Mouse (Mus musculus): Measurements from ENCODE around the gene Catsperz.
"Not testable (repeated sequence)": the region's sequence is repeated elsewhere in the genome, so short reads cannot be mapped to it uniquely, and the experiment has no call there.

Catsperz gene

DNA sequence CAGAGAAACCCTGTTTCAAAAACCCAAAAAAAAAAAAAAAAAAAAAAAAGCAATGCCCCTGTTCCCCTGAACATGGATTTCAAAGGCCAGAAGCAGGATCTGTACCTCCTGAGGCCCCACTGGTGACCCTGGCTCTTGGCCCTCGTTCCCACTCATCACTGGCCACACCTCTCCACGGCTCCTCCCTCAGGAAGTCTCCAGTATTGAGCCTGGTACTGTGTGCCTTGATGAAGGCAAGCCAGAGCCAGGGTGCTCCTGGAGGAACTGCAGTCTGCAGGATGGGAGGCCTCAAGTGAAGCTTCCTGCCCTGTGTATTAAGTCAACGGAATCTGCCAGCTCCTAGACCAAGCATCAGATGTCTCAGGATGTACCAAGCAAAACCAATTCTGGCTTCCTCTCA lies 19.0 kb downstream of the Catsperz start:
- DNase-seq = no peak

DNA sequence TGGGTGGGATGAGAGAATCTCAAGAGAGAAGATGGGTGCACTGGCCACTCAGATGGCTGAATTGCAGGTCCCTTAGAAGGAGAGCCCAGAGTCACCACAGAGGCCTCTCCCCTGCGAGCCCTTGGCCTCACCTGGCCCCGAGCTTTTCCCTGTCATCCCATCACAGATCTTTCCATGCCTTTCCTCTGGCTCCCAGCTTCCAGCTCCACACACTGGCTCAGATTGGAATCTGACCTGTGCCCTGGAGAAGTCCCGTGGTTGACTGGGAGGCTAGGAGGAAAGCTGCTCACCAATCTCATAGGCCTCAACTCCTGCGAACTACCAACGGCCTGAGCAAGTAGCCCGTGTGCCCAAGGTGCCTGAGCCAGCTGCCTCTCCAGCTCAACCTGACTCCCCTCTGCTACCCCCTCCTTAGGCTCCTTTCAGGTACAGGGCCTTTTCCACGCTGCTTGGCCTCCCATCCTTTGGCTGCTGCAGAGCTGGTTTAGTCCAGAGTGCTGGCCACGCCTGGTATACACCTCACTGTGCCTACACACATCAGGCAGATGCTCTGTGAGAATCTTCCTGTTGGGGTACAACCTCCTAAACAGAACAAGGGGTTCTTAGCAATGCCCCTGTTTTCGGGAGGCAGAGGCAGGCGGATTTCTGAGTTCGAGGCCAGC lies 19.6 kb downstream of the Catsperz start:
- DNase-seq = no peak

DNA sequence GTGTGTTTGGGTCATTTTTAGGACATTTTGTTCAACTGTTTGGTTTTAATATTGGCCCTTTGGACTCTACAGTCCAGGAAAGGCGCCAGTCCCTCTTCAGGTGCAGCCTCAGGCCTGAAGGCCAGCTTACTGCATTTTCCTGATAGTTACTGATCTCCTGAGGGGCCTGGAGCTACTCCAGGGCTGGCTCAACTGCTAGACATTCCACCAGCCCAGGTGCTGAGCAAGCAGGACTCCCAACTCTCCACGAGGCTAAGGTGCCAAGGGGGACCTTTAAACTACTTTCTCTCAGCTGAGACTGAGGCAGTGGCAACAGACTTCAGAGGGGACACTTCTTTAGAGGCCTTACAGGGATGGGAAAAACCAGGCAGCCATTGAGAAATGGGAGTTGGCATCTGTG lies 20.3 kb downstream of the Catsperz start:
- DNase-seq = peak in 1 of 2 experiments; percentile 53

DNA sequence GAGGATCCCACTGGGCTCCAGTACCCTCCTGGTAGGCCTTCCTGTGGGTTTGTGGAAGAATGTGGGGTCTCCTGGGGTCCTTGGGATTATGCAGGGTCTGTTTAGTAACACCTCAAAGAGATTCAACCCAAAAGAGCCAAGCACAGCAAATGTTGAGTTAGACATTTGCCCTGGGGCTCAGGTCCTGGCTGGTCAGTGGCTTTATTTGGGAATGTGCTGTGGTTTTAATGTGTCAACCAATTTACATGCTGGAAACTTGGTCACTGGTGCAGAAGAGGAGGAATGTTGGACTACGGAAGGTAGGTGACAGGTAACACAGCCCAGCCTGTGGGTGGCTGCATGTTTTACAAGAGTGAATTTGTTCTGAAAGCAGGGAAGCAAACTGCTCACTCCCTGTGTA lies 22.1 kb downstream of the Catsperz start:
- no peak for DNase-seq

DNA sequence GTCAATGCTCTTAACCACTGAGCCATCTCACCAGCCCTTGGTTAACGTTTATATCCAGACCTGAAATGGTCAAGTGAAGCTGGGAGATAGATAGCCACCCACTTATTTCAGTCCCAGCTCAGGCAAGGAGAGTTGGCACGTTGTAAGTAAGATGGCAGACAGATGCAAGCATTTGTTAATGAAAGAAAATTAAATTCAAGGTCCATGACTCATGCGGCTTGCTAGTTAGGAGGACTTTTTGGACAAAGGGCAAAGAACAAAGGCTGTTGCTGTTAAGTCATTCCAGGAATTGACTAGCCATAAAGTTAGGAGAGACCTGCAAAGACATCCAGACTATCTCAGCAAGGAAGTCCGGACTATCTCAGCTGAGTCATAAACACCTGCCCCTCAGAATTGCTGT lies 25.5 kb downstream of the Catsperz start:
- DNase-seq = no peak

DNA sequence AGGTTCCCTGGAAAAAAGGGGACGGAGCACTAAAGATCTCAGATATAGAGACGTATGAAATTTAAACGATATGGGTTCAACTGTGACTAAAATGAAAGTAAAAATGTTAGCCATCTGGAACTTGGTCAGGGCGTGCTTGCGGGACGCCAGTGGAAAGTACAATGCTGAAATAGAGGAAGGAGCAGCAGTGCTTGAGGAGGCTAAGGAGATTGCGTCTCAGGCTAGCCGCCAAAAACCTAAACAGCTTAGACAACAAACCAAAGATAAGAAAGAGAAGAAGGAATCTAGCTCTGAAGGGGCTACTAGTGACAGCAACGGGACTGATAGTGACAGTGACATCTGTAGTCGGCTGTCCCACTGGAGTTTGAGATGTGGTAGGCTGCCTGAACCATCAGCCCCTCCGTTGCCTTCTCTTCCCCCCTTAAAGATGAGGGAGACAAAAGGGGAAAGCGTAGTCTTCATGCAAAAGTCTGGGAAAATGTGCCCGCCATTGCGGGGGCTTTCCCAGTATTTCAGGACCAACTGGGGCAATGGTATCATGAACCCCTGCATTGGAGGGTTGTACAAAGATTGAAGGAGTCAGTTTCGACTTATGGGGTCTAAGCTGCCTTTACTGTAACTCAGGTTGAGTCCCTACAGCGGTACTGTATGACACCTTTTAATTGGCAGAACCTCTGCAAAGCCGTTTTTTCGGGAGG lies 29.4 kb downstream of the Catsperz start:
- not testable (repeated sequence) for DNase-seq

DNA sequence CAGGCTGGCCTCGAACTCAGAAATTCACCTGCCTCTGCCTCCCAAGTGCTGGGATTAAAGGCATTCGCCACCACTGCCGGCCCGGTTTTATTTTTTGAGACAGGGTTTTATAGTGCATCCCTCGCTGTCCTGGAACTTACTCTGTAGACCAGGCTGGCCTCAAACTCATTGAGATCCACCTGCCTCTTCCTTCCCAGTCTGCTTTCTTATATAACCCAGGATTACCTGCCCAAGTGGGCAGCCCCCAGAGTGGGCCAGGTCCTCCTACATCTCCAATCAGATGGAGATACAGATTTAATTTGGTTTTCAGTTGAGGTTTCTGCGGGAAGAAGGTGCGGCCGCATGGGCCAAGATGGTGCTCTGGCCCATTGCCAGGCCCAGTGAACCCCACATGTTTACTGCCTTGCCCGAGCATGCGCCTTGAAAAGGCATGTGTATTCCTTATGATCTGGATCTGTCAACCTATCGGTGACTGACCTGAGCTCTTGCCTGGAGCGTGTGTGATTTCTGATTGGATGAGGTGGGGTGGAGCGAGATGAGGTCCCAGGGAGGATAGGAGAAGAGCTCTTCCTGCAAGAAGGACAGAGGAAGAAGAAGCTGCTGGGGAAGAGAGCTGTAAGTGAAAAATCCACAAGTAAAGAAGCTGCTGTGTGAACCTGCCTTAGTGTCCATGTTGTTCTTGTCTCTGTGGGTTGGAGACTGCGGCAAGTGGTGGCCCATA lies 31.3 kb downstream of the Catsperz start:
- DNase-seq = no peak

DNA sequence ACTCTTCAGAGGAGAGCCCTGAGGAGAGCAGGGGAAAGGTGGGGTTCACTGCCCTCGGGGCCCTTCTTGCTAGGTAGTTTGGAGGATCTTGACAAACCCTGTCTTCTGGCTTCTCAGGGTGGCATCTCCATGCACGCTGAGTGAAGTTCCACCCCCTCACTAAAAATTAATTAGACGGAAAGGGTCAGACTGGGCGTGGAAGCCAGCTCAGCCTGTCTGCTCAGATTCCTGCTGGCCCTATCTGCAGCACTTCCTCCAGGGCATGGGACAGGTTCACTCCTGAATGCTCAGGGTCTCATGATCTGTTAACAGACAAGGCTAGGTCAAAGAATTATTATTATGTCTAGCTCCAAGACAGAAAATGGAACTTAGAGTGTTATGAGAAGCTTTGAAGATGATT lies 32.7 kb downstream of the Catsperz start:
- peak in 1 of 2 experiments; percentile 30 for DNase-seq

DNA sequence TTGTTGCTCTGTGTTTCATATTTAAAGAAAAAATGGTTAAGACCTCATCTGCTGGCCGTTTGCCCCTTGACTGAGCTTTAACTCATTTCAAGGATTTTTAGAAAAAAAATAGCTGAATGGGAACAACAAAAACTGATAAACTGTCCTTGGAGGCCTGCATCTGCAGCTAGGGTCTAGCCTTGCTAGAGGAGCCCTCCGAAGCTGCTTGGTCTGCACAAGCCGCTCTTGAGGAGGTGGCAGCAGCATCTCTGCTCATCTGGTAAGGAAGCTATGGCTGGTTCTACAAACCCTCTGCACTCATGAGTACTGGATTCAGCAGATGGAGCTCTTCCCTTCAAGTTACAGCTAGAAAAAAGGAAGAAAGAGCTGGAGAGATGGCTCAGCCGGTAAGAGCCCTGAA lies 47.2 kb downstream of the Catsperz start:
- no peak for DNase-seq

DNA sequence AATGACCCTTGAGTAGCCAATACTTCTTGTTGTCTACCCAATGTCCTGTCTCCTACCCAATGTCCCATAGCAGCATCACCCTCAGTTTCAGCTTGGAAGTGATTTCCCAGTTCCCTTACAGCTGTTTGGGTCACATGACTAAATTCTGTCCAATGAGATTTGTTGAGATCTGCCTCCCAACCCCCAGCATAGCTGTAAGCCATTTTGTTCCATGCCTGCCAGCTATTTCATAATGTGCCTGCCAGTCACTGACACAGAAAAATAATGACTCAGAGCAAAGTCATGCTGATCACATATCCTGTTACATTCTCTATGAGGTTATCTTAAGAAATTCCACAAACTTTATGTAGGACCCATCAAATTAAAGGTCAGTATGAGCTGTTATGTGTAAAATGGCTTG lies 48.4 kb downstream of the Catsperz start:
- no peak for DNase-seq

DNA sequence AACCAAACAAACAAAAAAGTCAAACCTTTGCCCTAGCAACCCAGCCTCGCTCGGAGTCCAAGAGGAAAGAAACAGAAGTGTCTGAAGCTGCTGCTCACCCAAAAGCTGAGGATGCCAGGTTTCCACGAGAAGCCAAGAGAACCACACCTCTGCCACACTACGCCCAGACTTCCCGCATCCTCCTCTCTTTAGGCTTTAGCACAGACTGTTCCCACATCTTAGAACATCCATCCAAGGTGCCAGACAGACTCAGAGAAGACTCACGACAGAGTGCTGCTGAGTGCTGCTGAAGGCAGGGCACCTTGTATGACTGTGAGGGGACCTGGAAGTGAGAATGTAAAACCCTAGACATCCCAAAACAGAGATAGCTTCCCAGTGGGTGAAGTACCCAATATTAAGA lies 49.3 kb downstream of the Catsperz start:
- no peak for DNase-seq

DNA sequence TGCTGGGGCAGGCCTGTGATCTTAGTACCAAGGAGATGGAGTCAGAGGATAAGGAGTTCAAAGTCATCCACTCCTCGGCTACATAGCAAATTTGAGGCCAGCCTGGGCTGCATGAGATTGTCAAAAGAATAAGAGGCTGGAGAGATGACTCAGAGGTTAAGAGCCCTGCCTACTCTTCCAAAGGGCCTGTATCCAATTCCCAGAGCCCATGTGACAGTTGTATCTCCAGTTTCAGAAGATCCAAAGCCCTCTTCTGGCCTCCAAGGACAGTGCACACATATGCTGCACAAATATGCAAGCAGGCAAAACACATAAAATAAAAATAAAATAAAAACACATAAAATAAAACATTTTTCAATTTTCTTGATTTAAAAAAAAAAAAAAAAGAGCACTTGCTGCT lies 50.9 kb downstream of the Catsperz start:
- DNase-seq = no peak

DNA sequence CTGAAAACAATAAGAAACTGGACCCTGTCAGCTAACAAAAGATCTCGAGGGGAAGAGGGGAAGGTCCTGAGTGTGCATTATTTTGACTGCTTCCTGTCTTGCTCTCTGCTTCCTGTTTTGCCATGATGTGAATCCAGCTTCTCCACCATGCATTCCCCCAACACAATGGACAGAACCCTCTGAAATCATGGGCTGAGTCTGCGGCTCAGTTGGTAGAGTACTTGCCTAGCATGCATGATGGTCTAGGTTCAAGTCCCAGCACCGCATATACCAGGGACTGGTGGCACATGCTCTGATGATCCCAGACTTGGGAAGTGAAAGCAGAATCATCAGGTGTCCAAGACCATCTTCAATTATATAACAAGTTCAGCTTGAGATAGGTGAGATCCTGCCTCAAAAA lies 52.5 kb downstream of the Catsperz start:
- DNase-seq = no peak

All from kidney, postnatal 4 days (tissue).